Mouse (Mus musculus) limb, embryonic 13.5 days (tissue): ENCODE measurements around the gene Obp2a. TPM values are rescaled to one million over a fixed set of nuclear protein-coding genes. Genes with fewer than 3 reads are reported as not detected.
"Not testable (repeated sequence)": the region's sequence is repeated elsewhere in the genome, so short reads cannot be mapped to it uniquely, and the experiment has no call there.

Experiments used
- ATAC-seq: fragments of 200-750 bp; cut with Nextera tagmentation; 2 replicates; pipeline ENCODE4 v1.8.0; 2017; ENCODE audit warnings: low read depth, moderate number of reproducible peaks, moderate TSS enrichment; ENCODE audit not compliant: low FRiP score
- H3K27ac ChIP-seq: fragments of 300-500 bp; sonication (generic); 2 replicates; pipeline ENCODE4 v1.5.1; 2015; ENCODE audit warnings: inconsistent platforms, mild to moderate bottlenecking, moderate library complexity
- H3K27me3 ChIP-seq: fragments of 300-500 bp; sonication (generic); 2 replicates; pipeline ENCODE4 v1.6.1; 2015; ENCODE audit warnings: mild to moderate bottlenecking, inconsistent platforms
- H3K36me3 ChIP-seq: fragments of 300-500 bp; sonication (generic); 2 replicates; pipeline ENCODE4 v1.6.1; 2015; ENCODE audit warnings: inconsistent platforms, mild to moderate bottlenecking, moderate library complexity
- H3K4me1 ChIP-seq: fragments of 300-500 bp; sonication (generic); 2 replicates; pipeline ENCODE4 v1.6.1; 2015; ENCODE audit warnings: inconsistent platforms
- H3K4me2 ChIP-seq: fragments of 300-500 bp; sonication (generic); replicated peaks from 2 replicates; pipeline ENCODE4 v1.6.1; 2015; ENCODE audit warnings: inconsistent platforms, mild to moderate bottlenecking, moderate library complexity
- H3K4me3 ChIP-seq: fragments of 300-500 bp; sonication (generic); 2 replicates; pipeline ENCODE4 v1.5.1; 2015; ENCODE audit warnings: moderate library complexity, mild to moderate bottlenecking, inconsistent platforms
- H3K9ac ChIP-seq: fragments of 300-500 bp; sonication (generic); 2 replicates; pipeline ENCODE4 v1.6.1; 2015; ENCODE audit warnings: mild to moderate bottlenecking, inconsistent platforms
- H3K9me3 ChIP-seq: fragments of 300-500 bp; sonication (generic); 2 replicates; pipeline ENCODE4 v1.6.1; 2016; ENCODE audit warnings: inconsistent platforms
- WGBS: fragments of 180-500 bp; shearing (Covaris S2); methylation state at CpG from one replicate; pipeline ENCODE4 v1.1.7; 2015; 5-methylcytosine and 5-hydroxymethylcytosine counted together
- polyA plus RNA-seq: library from polyadenylated mRNA; unstranded; fragments of >200 nt; fragmentation: Nextera tagmentation; extraction: Ambion mirVana; gene quantifications from 2 replicates; pipeline ENCODE4 v1.2.1, GENCODE M21; 2015

The Obp2a gene
- polyA plus RNA-seq, 1 experiment from 2014 or later = not detected

DNA sequence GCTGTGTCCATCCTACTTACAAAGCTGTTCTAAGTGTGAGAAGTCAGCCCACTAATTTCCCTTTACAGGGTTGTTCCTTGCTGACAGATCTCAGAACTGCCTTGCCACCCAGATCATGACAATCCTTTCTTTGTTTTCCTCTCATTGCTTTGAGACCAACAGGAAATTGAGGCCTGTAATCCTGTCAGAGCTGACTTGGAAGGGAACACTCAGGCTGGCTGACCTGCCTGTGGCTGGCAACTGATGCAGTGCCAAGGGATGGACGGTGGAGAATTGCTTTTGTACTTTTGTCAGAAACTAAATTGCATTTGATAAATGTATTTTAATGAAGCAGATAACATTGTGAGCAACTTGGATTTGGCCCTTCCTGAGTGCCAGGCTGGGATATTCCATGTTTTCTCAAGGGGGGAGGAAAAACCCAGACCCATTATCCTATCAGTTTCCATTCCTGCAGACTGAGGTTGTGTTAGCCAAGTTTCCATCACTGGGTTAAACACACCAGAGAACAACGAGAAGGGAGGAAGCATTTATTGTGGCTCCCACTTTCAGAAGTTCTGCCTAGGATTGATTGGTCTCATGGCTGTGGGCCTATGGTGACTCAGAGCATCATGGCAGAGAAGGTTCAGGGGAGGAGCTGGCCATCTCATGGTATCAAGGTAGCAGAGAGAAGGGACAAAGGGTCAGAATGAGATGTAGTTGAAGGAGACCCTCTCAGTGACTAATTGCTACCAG lies 33.5 kb downstream of the Obp2a start:
- H3K4me2 ChIP-seq = no peak overlapping the region
- H3K27me3 ChIP-seq = no peaks in the 10 kb centered on the region
- no peak for ATAC-seq
- no peak overlapping the region for H3K9ac ChIP-seq
- no peak overlapping the region for H3K27ac ChIP-seq
- no peaks in the 10 kb centered on the region for H3K4me1 ChIP-seq
- no peak overlapping the region for H3K4me3 ChIP-seq
- no peaks in the 10 kb centered on the region for H3K9me3 ChIP-seq
- 59% methylated on average over 2 of the region's 2 CpGs for WGBS
- no peaks in the 10 kb centered on the region for H3K36me3 ChIP-seq

DNA sequence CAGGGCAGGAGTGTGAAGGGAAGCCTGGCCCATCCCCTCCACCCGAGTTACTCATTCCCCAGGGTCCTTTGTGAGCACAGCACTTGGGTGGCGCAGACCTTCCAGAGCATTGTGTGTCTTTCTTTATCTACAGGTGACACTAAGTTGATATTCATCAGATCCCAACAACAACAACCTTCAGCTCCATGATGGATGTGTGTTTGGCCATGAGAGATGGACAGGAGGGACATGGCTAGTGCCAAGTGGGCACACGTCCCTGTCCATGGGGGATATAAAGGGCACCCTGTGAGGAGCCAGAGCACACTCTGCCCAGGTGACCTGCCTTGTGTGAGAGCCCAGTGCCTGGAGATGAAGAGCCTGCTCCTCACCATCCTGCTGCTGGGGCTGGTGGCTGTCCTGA lies 36.9 kb downstream of the Obp2a start, which contains the start of gene Obp2b:
Gene Obp2b, plus strand, starts transcription at position 301 of the 400 bp plus-strand sequence.
- H3K36me3 ChIP-seq, H3K9ac ChIP-seq, H3K27ac ChIP-seq, H3K9me3 ChIP-seq, H3K4me3 ChIP-seq, H3K4me1 ChIP-seq, H3K27me3 ChIP-seq, H3K4me2 ChIP-seq, ATAC-seq: not testable (repeated sequence)
- 86% methylated on average over 3 of the region's 3 CpGs for WGBS

- 64% methylated on average over 1 of the region's 1 CpGs for WGBS
- no peaks in the 10 kb centered on the region for H3K27me3 ChIP-seq
- no peak overlapping the region for H3K4me2 ChIP-seq
- no peaks in the 10 kb centered on the region for H3K9me3 ChIP-seq
- no peak overlapping the region for H3K27ac ChIP-seq
- H3K4me3 ChIP-seq = no peak overlapping the region
- ATAC-seq = no peak
- no peaks in the 10 kb centered on the region for H3K36me3 ChIP-seq
- H3K4me1 ChIP-seq = no peaks in the 10 kb centered on the region
- no peak overlapping the region for H3K9ac ChIP-seq
Measured at GRCm38 (mm10) chr2:25741671-25742070, 41.8 kb downstream of the Obp2a start.

Other genes starting within 250 kb of the Obp2a start
- gene Clic3, start 243.2 kb upstream of the Obp2a start, polyA plus RNA-seq = 2.2 and 2.5 TPM in 2 replicates
- gene Paxx, start 238.9 kb upstream of the Obp2a start, polyA plus RNA-seq = 35.0 and 37.6 TPM in 2 replicates
- 0.80 and 2.5 TPM in 2 replicates for gene Ptgds, start 230.0 kb upstream of the Obp2a start, polyA plus RNA-seq
- gene Lcn12, start 206.1 kb upstream of the Obp2a start, polyA plus RNA-seq = not detected in 2 replicates
- 69.5 and 79.7 TPM in 2 replicates for gene Fbxw5, start 199.3 kb upstream of the Obp2a start, polyA plus RNA-seq
- gene C8g, start 198.3 kb upstream of the Obp2a start, polyA plus RNA-seq = 5.5 and 7.2 TPM in 2 replicates
- gene Traf2, start 153.1 kb upstream of the Obp2a start, polyA plus RNA-seq = 37.3 and 40.6 TPM in 2 replicates
- gene Edf1, start 142.2 kb upstream of the Obp2a start, polyA plus RNA-seq = 330 TPM in 2 replicates
- gene Mamdc4, start 125.2 kb upstream of the Obp2a start, polyA plus RNA-seq = 4.9 and 5.8 TPM in 2 replicates
- gene Phpt1, start 124.8 kb upstream of the Obp2a start, polyA plus RNA-seq = 163 and 177 TPM in 2 replicates
- gene Ajm1, start 118.3 kb upstream of the Obp2a start, polyA plus RNA-seq = 0.85 and 1.0 TPM in 2 replicates
- 76.9 and 83.8 TPM in 2 replicates for gene Rabl6, start 91.5 kb upstream of the Obp2a start, polyA plus RNA-seq
- 0.18 and 0.36 TPM in 2 replicates for gene Ccdc183, start 82.4 kb upstream of the Obp2a start, polyA plus RNA-seq
- gene Tmem141, start 78.0 kb upstream of the Obp2a start, polyA plus RNA-seq = 27.2 and 28.7 TPM in 2 replicates
- 0.98 and 1.8 TPM in 2 replicates for gene Fcna, start 72.0 kb upstream of the Obp2a start, polyA plus RNA-seq
- 0.24 TPM in 1 of 2 replicates, not detected in the other for gene Lcn8, start 46.9 kb upstream of the Obp2a start, polyA plus RNA-seq
- not detected in 2 replicates for gene Lcn5, start 42.1 kb upstream of the Obp2a start, polyA plus RNA-seq
- gene Lcn6, start 23.3 kb upstream of the Obp2a start, polyA plus RNA-seq = not detected in 2 replicates
- not detected in 2 replicates for gene Lcn10, start 17.3 kb upstream of the Obp2a start, polyA plus RNA-seq
- gene Bmyc, start 6.7 kb downstream of the Obp2a start, polyA plus RNA-seq = 98.8 and 99.8 TPM in 2 replicates
- not detected in 2 replicates for gene Obp2b, start 37.0 kb downstream of the Obp2a start, polyA plus RNA-seq
- gene Lcn3, start 65.5 kb downstream of the Obp2a start, polyA plus RNA-seq = not detected in 2 replicates
- gene Lcn11, start 77.0 kb downstream of the Obp2a start, polyA plus RNA-seq = not detected in 2 replicates
- gene Gm13539, start 82.2 kb downstream of the Obp2a start, polyA plus RNA-seq = not detected in 2 replicates
- gene Glt6d1, start 115.8 kb downstream of the Obp2a start, polyA plus RNA-seq = not detected in 2 replicates
- gene Lcn9, start 123.1 kb downstream of the Obp2a start, polyA plus RNA-seq = not detected in 2 replicates
- gene Sohlh1, start 147.2 kb downstream of the Obp2a start, polyA plus RNA-seq = 0.14 and 0.29 TPM in 2 replicates
- gene Kcnt1, start 163.7 kb downstream of the Obp2a start, polyA plus RNA-seq = 0.61 and 0.84 TPM in 2 replicates